Mouse (Mus musculus): ENCODE measurements around the gene Tmem217. TPM values are rescaled to one million over a fixed set of nuclear protein-coding genes. Genes with fewer than 3 reads are reported as not detected.

Tmem217 gene
- total and polyA plus RNA-seq, 3 experiments = 0.26 to 0.76 TPM; not detected in 1

GRCm38 (mm10) chr17:29492269-29493191, 59.7 kb downstream of the Tmem217 start (continued):
- 0 out of 2 replicates have a peak, but pooled peaks have one; percentile 61 for TF ChIP-seq ETS1 (conservative IDR thresholded peaks at IDR 0.05; ENCODE audit: low read depth, low read length)
- TF ChIP-seq E2F4 (IDR thresholded peaks at IDR 0.05; ENCODE audit: insufficient replicate concordance, low read depth, low read length) = no peak
- peak; percentile 90 for TF ChIP-seq BHLHE40 (IDR thresholded peaks at IDR 0.05; ENCODE audit: low read depth, low read length)
- TF ChIP-seq MYC (IDR thresholded peaks at IDR 0.05; ENCODE audit: low read depth, low read length) = peak; percentile 90
- peak; percentile 76 for TF ChIP-seq RAD21 (IDR thresholded peaks at IDR 0.05; ENCODE audit: low read depth, low read length)
- TF ChIP-seq POLR2A (IDR thresholded peaks at IDR 0.05; ENCODE audit: low read depth, low read length) = peak; percentile 46
- TF ChIP-seq MEF2A (IDR thresholded peaks at IDR 0.05; ENCODE audit: borderline replicate concordance, low read depth, low read length) = peak; percentile 32; the same call in 1 of the 2 replicates
- no peak; the same call in 1 of the 2 replicates for TF ChIP-seq HCFC1 (IDR thresholded peaks at IDR 0.05; ENCODE audit: low read depth, low read length)
- 0 out of 2 replicates have a peak, but pooled peaks have one; percentile 45 for TF ChIP-seq RCOR1 (conservative IDR thresholded peaks at IDR 0.05; ENCODE audit: low read depth, low read length)

DNA sequence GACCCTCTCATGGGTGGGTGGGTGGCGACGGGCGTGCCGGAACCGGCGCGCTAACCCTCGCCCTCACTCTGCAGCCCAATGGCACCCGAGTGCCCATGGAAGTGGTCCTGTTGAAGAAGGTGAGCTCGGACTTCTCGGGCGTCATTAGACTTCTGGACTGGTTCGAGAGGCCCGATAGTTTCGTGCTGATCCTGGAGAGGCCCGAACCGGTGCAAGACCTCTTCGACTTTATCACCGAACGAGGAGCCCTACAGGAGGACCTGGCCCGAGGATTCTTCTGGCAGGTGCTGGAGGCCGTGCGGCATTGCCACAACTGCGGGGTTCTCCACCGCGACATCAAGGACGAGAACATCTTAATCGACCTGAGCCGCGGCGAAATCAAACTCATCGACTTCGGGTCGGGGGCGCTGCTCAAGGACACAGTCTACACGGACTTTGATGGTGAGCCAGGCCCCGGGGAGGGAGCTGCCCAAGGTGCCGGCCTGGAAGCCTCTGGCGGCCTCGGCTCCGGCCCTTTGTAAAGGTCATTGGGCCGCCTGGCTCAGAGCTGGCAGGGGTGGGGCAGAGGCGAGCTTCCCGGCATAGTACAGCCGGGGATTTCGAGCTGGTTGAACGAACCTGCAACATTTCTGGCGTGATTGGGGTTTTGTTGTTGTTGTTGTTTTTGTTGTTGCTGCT, 60.5 kb downstream of the Tmem217 start:
- Histone ChIP-seq H3K9me3 (replicated peaks; ENCODE audit: low read length) (no peaks in the 10 kb centered on the region), H3K36me3 (replicated peaks in 1 of 2; ENCODE audit: control insufficient read depth in 1 of 2, insufficient read depth in 1 of 2, low read length in 1 of 2) (peaks cover 17 to 44% of the 10 kb centered on the region in 2 experiments), H3K27me3 (replicated peaks) (no peaks in the 10 kb centered on the region), H3K27ac (ENCODE audit: insufficient read depth, low read depth) (peak overlapping the region; percentile 91), H3K9ac (ENCODE audit: insufficient read depth, low read depth) (peak overlapping the region; percentile 86), H3K4me3 (replicated peaks in 1 of 3; ENCODE audit: low read depth in 2 of 3, low read length in 2 of 3, poor library complexity in 1 of 3) (peak overlapping the region; percentile 71 to 93 (median 85)), H3K79me2 (replicated peaks; ENCODE audit: control insufficient read depth, extremely low read depth, insufficient read depth, poor library complexity, severe bottlenecking) (peaks cover 47% of the 10 kb centered on the region), H3K4me2 (ENCODE audit: insufficient read depth, low read depth, poor library complexity, severe bottlenecking) (no peak overlapping the region), H3K4me1 (ENCODE audit: control insufficient read depth in 1 of 2, insufficient read depth in 2 of 2) (peaks cover 9 to 29% of the 10 kb centered on the region in 2 experiments)
- dilution Hi-C loops (cut with MboI; ENCODE audit: extremely low pct_ligation_motif_present, extremely low pct_unique_long_range_greater_than_20kb, low sequenced_read_pairs) = no loop called here
- no peak for DNase-seq (ENCODE audit: extremely low read depth)
- in situ Hi-C loops (cut with MboI; ENCODE audit: low pct_ligation_motif_present, low pct_unique_long_range_greater_than_20kb, low sequenced_read_pairs) = loop anchor here (5.0 kb wide), 1 partner anchor 94 kb away; no protein-coding TSS in a partner anchor
- no peak for TF ChIP-seq E2F4 (IDR thresholded peaks at IDR 0.05; ENCODE audit: insufficient replicate concordance, low read depth, low read length)
- peak; percentile 34; the same call in 1 of the 2 replicates for TF ChIP-seq TCF12 (IDR thresholded peaks at IDR 0.05; ENCODE audit: low read depth, low read length)
- no peak for TF ChIP-seq TBP (conservative IDR thresholded peaks at IDR 0.05; ENCODE audit: low read depth, low read length)
- TF ChIP-seq ZC3H11A (IDR thresholded peaks at IDR 0.05; ENCODE audit: low read depth, low read length) = no peak
- TF ChIP-seq POLR2A (IDR thresholded peaks at IDR 0.05; ENCODE audit: low read depth, low read length) = no peak
- no peak for TF ChIP-seq ZNF384 (IDR thresholded peaks at IDR 0.05; ENCODE audit: low read depth, low read length)
- TF ChIP-seq JUND (conservative IDR thresholded peaks at IDR 0.05; ENCODE audit: low read depth, low read length) = no peak
- no peak for TF ChIP-seq KAT2A (IDR thresholded peaks at IDR 0.05; ENCODE audit: insufficient replicate concordance, low read length)
- no peak for TF ChIP-seq USF1 (IDR thresholded peaks at IDR 0.05; ENCODE audit: low read depth, low read length)
- peak; percentile 78; the same call in 1 of the 2 replicates for TF ChIP-seq UBTF (IDR thresholded peaks at IDR 0.05; ENCODE audit: low read depth, low read length)
- TF ChIP-seq SIN3A (IDR thresholded peaks at IDR 0.05; ENCODE audit: low read length) = peak; percentile 51
- peak; percentile 20; the same call in 1 of the 2 replicates for TF ChIP-seq MXI1 (IDR thresholded peaks at IDR 0.05; ENCODE audit: low read depth, low read length)
- TF ChIP-seq EP300 (IDR thresholded peaks at IDR 0.05; ENCODE audit: low read length) = no peak
- TF ChIP-seq ZMIZ1 (IDR thresholded peaks at IDR 0.05; ENCODE audit: low read depth, low read length) = no peak
- no peak for TF ChIP-seq CHD2 (IDR thresholded peaks at IDR 0.05; ENCODE audit: low read length)
- TF ChIP-seq POLR2AphosphoS2 (IDR thresholded peaks at IDR 0.05; ENCODE audit: low read depth, low read length) = no peak
- no peak for TF ChIP-seq CHD1 (IDR thresholded peaks at IDR 0.05; ENCODE audit: low read depth, low read length)
- no peak for TF ChIP-seq SMC3 (IDR thresholded peaks at IDR 0.05; ENCODE audit: low read depth, low read length)
- no peak for TF ChIP-seq JUN (IDR thresholded peaks at IDR 0.05; ENCODE audit: insufficient read depth, low read depth, low read length)

Measured in CH12.LX (cell line).